Mouse (Mus musculus) hindlimb bud, embryonic 11.5 days (tissue): ENCODE data around the gene Zfp683.

Source experiments
- DNase-seq: peaks from one replicate; pipeline ENCODE4 v3.0.0-alpha.2; 2012; ENCODE audit warnings: low read depth, low spot score; ENCODE audit errors: extremely low spot score

Gene Zfp683

GRCm38 (mm10) chr4:134053538-134053937 lies at the start of gene Zfp683:
Zfp683 (plus strand) TSS chr4:134053838.
- DNase-seq, result no peak

GRCm38 (mm10) chr4:134005581-134006358 lies 47.9 kb upstream of the Zfp683 start:
- DNase-seq, result no peak

- DNase-seq, result no peak
These were observed 46.8 kb upstream of the Zfp683 start for GRCm38 (mm10) chr4:134006845-134007244.

GRCm38 (mm10) chr4:134009709-134010108 lies 43.9 kb upstream of the Zfp683 start:
- DNase-seq, result no peak

GRCm38 (mm10) chr4:134011450-134012414 lies 41.9 kb upstream of the Zfp683 start:
- no peak for DNase-seq

- no peak for DNase-seq
These were observed 40.6 kb upstream of the Zfp683 start for GRCm38 (mm10) chr4:134012858-134013528.

GRCm38 (mm10) chr4:134016208-134016607 lies 37.4 kb upstream of the Zfp683 start:
- no peak for DNase-seq

- no peak for DNase-seq
These were observed 36.9 kb upstream of the Zfp683 start for GRCm38 (mm10) chr4:134016767-134017166.

- DNase-seq, result no peak
These were observed 36.3 kb upstream of the Zfp683 start for GRCm38 (mm10) chr4:134017201-134017865.

- no peak for DNase-seq
These were observed 35.4 kb upstream of the Zfp683 start for GRCm38 (mm10) chr4:134018038-134018778.

- no peak for DNase-seq
These were observed 34.9 kb upstream of the Zfp683 start, which contains the start of gene Lin28a for GRCm38 (mm10) chr4:134018779-134019145. Lin28a (minus strand) TSS chr4:134018841.

- DNase-seq, result no peak
These were observed 34.4 kb upstream of the Zfp683 start for GRCm38 (mm10) chr4:134019210-134019609.

- no peak for DNase-seq
These were observed 33.8 kb upstream of the Zfp683 start for GRCm38 (mm10) chr4:134019641-134020351.

GRCm38 (mm10) chr4:134020621-134021020 lies 33.0 kb upstream of the Zfp683 start:
- no peak for DNase-seq

- no peak for DNase-seq
These were observed 27.8 kb upstream of the Zfp683 start for GRCm38 (mm10) chr4:134025802-134026201.

- DNase-seq, result no peak
These were observed 17.7 kb upstream of the Zfp683 start for GRCm38 (mm10) chr4:134035953-134036352.

GRCm38 (mm10) chr4:134041317-134042123 lies 12.1 kb upstream of the Zfp683 start:
- DNase-seq, result no peak

- no peak for DNase-seq
These were observed 10.6 kb upstream of the Zfp683 start for GRCm38 (mm10) chr4:134043041-134043440.

GRCm38 (mm10) chr4:134047648-134048047 lies 6.0 kb upstream of the Zfp683 start:
- no peak for DNase-seq
